Mouse (Mus musculus): ENCODE results near the gene Zfp593.

Zfp593 gene

GRCm38 (mm10) chr4:134245148-134245843 is at the start of gene Zfp593:
TSS of gene Zfp593 (minus strand) at chr4:134245592.
- WGBS: under 1% methylated on average over 60 of the region's 60 CpGs

GRCm38 (mm10) chr4:134293692-134294163 is 48.3 kb upstream of the Zfp593 start:
- WGBS: 69% methylated on average over 9 of the region's 9 CpGs

DNA sequence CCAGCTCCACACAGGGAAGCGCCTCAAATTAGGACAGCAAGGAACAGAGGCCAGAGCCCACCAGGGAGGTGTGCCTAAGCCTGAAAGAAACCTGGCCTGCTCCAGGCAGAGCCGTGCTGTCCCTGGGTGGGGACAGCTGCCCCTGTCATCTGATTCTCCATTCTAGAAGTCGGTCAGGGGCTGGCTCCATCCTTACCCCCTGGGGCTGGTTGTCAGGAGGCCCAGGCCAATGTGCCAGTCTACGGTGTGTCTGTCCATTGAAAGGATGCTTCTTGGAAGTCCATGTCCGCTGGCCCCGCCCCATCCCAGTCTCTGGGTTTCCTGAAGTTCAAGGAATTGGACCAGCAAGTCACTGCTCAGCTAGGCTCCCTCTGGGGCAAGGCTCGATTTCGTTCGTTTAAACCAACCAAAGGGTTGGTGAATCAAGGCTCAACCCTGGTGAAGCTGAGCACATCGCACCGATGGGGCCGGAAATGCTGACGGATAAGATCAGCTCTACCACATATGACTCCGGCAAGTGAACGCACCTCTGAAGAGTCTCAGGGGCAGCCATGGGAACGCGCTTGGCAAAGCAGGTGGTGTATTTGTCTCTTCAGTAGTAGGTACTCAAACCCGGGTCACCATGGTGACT is 47.8 kb upstream of the Zfp593 start:
- 75% methylated on average over 18 of the region's 18 CpGs for WGBS

DNA sequence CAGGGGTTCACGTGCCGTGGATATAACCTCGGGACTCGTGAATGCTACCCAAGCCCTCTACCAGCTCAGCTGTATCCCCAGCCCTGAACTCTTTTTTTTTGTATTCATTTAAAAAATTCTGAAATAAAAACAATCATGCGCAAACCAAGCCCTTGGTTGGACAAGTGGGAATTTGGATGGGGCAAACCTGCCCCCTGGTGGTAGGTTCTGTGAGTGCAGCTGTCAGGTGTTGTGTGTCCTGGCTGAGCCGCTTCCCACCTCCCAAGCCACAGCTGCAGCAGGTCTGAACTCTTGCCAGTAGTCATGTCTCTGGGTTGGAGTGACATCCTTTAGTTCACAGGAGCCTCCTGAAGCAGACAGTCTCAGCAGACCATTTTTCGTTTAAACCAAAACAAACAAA is 46.7 kb upstream of the Zfp593 start:
- 18% methylated on average over 7 of the region's 7 CpGs for WGBS

GRCm38 (mm10) chr4:134288397-134289256 is 43.2 kb upstream of the Zfp593 start:
- WGBS: 45% methylated on average over 11 of the region's 11 CpGs

DNA sequence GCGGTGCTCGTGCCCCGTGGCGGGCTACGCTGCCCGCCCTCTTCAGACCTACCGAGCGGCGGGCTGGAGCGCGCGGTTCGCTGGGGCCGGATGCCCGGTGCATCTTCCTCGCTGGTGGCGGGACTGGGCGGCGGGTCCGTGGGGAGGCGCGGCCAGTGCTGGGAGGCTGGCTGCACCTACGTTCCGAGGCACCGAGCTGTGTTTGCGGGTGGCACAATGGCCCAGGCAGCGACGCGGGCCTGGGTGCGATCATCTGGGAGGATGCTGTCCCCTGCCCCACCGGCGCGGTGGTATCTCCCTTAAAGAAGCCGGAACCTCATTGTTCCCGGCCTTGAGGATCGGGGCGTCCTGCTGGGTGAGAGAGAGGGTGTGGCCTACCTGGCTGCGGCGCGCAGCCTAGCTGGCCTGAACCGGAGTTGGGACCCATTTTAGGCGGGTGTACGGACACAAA is 42.2 kb upstream of the Zfp593 start, which contains the start of gene Pdik1l:
TSS of gene Pdik1l (minus strand) at position 321 of the 451 bp plus-strand sequence.
- WGBS: under 1% methylated on average over 43 of the region's 43 CpGs

GRCm38 (mm10) chr4:134287168-134287564 is 41.8 kb upstream of the Zfp593 start:
- WGBS: under 1% methylated on average over 57 of the region's 59 CpGs

DNA sequence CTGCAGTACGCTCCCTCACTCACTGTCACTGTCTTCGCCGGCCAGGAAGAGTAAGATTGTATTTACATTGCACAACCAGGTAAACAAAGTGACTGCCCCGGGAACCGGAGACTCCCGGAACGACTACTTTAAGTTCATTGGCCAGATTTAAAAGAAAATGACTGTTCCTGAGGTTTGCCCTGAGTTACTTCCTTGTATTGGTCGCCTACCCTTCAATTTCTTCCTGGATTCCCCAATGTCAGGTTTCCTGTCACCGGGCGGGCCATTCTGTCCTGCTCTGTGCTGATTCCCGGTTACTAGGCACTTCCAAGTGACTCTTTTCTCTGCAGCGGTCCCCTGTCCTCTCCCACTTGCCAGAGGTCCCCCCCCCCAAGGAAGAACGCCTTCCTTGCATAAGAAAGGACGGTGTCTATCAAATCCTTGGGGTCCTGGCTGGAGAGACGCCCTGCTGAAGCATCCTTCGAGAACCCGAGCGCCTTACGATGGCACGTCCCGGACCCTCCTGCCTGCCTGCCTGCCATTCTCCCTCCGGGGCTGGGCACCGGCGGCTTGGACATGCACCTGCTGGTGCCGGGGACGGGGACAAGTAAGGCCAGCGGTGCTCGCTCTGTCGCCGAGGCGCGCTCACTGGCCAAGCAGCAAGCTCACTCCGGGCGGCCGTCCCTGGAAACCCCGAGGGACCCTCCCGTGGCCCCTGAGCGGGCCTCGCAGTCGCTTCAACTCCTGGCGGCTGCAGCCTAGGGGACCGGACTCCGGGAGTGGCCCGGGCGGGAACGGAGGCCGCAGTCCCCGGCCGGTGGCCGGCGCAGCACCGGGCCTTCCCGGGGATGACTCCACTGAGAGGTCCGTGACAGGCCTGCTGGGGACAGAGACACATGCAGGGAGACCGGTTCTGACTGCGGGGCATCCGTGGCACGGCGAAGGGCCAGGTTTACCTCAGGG is 41.1 kb upstream of the Zfp593 start:
- 2% methylated on average over 59 of the region's 59 CpGs for WGBS

- WGBS: 98% methylated on average over 2 of the region's 2 CpGs
Observed at GRCm38 (mm10) chr4:134284942-134285341, 39.5 kb upstream of the Zfp593 start.

DNA sequence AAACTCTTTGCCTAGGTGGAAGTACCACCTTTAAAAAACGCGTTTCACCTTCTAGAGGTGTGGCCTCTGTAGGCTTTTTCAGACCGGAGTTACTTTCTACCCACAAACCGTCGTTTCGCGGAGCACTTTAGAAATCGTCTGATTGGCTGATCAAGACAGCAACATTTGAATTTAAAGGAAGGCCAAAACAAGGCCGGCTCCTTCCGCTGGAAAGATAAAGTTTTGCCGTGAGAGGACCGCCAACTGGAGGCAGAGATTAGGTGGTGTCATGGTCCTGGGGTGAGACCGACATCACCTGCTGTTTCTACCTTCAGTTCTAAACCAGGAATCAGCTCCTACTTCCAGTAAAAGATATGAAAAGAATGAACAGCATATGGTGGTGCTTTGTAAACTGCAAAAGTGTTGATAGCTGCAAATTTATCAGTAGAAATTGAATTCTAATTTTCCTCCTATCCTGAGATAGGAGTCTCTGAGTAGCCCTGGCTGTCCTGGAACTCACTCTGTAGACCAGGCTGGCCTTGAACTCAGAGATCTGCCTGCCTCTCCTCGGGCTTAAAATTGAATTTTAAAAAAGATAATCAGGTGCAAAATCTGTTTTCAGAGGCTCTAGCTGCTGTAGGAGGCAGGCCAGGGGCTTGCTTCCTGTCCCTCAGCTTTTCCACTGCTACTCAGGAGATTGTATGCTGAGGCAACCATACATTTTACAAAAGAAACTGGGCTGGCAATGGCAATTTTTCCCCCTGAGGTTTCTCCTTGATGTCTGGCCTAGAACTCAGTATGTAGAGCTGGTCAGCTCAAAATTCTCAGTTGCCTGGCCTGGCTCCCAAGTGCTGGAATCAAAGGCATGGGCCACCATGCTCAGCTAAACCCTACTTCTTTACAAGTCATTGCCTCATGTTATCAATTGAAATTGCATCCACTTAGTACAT is 28.3 kb upstream of the Zfp593 start:
- 12% methylated on average over 14 of the region's 14 CpGs for WGBS

GRCm38 (mm10) chr4:134272731-134273416 is 27.5 kb upstream of the Zfp593 start:
- WGBS: 36% methylated on average over 12 of the region's 13 CpGs

GRCm38 (mm10) chr4:134271979-134272378 is 26.6 kb upstream of the Zfp593 start:
- 92% methylated on average over 7 of the region's 7 CpGs for WGBS

- 82% methylated on average over 19 of the region's 19 CpGs for WGBS
Observed at GRCm38 (mm10) chr4:134268102-134268655, 22.8 kb upstream of the Zfp593 start.

DNA sequence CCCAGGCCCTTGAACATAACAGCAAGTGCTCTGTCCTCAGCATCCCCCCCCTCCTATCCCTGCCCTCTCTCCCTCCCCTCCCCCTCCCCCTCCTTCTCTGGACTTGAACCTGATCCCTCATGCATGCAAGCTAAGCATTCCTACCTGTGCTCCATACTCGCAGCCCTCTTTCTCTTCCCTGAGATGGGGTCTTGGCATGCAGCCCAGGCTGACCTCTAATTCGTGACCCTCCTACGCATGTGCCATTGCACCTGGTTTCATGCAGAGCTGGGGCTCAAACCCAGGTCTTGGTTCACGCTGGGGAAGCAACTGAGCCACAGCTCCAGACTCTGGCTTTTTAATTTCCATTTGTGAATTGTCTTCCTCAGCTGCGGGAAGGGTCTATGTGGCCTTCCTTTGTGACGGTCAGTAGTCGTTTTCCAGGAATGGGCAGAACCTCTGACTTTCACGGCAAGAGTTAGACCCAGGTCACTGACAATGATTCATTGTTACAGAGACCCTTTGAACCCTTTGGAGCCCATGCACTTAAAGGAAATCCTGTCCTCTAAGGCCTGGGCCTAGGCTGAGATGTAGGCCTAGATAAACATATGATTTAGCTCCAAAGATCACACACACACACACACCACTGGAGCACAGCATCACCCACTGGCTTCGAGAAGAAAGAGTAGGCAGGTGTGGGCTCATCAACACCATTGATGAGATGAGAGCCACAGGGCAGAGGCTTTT is 20.6 kb upstream of the Zfp593 start:
- 67% methylated on average over 9 of the region's 9 CpGs for WGBS

DNA sequence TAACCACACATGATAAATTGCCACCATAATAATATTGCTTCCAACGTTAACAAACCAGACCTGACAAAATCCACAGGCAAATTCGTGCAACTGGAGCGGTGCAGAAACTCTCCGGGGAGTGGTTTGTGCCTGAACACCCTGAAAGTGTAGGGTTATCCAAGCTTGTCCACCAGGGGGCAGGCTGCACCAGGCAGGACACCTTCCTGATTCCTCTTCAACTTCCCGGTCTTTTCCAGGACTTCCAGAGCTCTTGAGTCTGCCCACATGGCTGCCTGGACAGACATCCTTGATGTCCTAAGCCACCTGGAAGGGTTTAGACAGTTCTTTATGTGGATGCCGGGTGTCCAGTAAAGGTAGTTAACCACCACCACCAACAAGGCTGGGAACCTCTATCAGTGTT is 17.8 kb upstream of the Zfp593 start:
- 47% methylated on average over 6 of the region's 6 CpGs for WGBS

DNA sequence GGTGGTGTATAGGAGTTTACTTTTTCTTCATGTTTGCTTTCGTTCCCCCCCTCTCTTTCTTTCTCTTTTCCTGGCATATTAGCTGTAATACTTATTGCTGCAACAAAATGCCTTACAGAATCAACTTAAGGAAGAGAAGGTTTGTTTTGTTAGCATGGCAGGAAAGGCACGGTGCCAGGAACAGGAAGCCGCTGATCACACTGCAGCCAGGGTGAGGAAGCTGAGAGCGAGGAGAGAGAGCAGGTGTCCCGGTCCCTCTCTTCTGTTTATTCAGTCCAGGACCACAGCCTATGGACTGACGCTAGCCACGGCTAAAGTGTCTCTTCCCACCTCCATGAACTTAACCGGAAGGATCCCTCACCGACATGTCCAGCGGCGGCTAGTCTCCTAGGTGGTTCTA is 13.0 kb upstream of the Zfp593 start:
- WGBS: 68% methylated on average over 11 of the region's 11 CpGs

DNA sequence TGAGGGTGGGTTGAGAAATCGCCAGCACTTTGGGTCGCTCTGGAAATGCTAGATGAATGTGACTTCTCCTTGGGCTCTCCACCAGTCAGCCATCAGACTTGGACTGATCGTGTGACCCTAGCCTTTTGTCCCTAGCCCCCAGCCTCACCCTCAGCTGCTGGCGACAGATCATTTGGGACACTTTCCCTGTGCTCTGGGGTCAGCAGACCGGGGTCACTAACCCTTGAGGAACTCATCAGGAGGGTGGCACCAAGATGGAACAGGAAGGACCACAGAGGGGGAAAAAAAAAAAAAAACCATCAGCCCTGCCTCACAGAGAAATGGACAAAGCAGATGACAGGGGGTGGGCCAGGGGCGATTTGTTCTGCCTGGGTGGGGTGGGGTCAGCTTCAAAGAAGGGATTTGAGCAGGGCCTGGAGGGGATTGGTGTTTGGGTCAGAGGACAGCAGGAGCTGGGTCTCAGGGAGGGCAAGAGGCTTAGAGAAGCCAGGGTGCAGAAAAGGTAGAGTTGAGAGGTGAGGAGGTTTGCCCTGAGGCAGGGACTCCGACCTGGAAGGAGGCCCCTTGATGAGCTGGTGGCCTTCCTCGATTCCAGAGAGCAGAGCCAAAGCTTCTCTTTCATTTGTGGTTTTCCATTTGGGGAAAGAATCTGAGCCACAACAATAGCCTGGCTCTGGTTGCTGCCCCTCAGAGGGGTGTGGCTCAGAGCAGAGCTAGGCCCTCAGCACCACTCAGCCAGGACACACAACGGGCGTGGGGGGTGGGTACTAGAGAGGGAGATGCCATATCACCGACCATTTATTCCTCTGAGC is 12.0 kb upstream of the Zfp593 start:
- 46% methylated on average over 11 of the region's 11 CpGs for WGBS

Data from cerebral cortex, adult 2 months (tissue).